11 mouse cellular contexts compared by ENCODE assay signal in the genomic region with DNA sequence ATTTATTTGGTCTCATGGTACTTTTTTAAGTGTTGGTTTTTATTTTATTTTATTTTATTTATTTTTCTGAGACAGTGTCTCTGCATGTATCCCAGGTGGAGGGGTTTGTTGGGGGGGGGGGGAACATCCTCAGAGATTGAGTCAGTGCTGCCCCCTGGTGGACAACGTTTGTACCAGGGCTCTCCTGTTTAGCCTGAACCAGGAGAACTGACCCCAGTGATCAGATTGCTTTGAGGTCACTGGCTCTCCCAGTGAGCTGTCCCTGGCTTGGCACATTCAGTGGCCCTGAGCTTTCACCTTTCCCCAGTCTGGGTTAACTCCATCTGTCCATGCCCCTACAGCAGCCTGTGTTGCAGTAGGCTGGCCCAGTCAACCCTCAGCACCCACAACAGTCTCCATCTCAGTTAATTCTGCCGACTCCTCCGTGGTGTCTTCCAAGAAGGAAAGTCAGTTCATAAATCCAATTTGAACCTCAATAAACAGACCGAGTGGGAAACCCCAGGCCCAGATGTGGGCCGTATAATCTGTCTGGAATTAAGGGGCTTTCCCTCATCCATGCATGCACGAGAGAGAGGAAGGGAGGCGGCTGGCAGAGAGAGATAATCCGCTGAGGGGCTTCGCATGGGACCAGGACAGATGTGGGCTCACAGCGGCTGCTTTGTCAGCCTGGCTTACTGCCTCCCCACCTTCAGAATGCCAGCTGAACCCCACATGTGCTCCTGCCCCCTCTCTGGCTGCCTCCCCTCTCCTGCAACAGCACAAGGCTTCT. TPM values are rescaled to one million over a fixed set of nuclear protein-coding genes. Genes with fewer than 3 reads are reported as not detected.
A peak's percentile ranks its signal among the peaks of the same experiment; 100 is the strongest.
DNase-seq lines count a peak whose midpoint lies in the region; ATAC-seq lines count a peak whose summit lies in the region.
"Had no signal": no experiment of that assay in that cellular context is flagged by ENCODE, and none has a peak within 500 bp of the region (broad histone marks: within the 10 kb centered on the region; RNA-seq: fewer than 3 reads in every experiment).

No protein-coding gene starts in this region.

- no peak overlapping the region for H3K9ac ChIP-seq in heart, embryonic 11.5 days (ENCODE audit: low read depth, low read length)
- no peak overlapping the region for H3K9ac ChIP-seq in midbrain, embryonic 13.5 days (replicated peaks)
- H3K9ac ChIP-seq: heart, embryonic 13.5 days had no signal

- no peak overlapping the region for H3K27ac ChIP-seq in heart, embryonic 11.5 days (ENCODE audit: low read depth, low read length)
- no peak overlapping the region for H3K27ac ChIP-seq in embryonic facial prominence, embryonic 10.5 days (replicated peaks)
- H3K27ac ChIP-seq in midbrain, embryonic 13.5 days: no peak overlapping the region
- H3K27ac ChIP-seq: heart, embryonic 13.5 days had no signal

- no peak for ATAC-seq in heart, embryonic 11.5 days (replicated peaks; ENCODE audit: insufficient number of reproducible peaks, low FRiP score, low TSS enrichment)
- peak; percentile 64 for ATAC-seq in midbrain, embryonic 13.5 days
- no peak for ATAC-seq in megakaryocyte, adult 5-6 weeks (ENCODE audit: poor library complexity, severe bottlenecking)

- no peak overlapping the region for H3K4me2 ChIP-seq in heart, embryonic 11.5 days
- H3K4me2 ChIP-seq in midbrain, embryonic 13.5 days (replicated peaks): no peak overlapping the region
- H3K4me2 ChIP-seq: heart, embryonic 13.5 days had no signal

- peaks cover 3% of the 10 kb centered on the region; the same call in 1 of the 2 replicates for H3K4me1 ChIP-seq in heart, embryonic 11.5 days (ENCODE audit: control insufficient read depth, insufficient read depth, low read length)
- peaks cover 3% of the 10 kb centered on the region for H3K4me1 ChIP-seq in embryonic facial prominence, embryonic 10.5 days
- H3K4me1 ChIP-seq in midbrain, embryonic 13.5 days (replicated peaks): no peaks in the 10 kb centered on the region

- 52% methylated on average over 10 of the region's 10 CpGs for WGBS in heart, embryonic 11.5 days (ENCODE audit: insufficient replicate concordance)
- WGBS in embryonic facial prominence, embryonic 10.5 days: 67% methylated on average over 10 of the region's 10 CpGs
- 67% methylated on average over 10 of the region's 10 CpGs for WGBS in midbrain, embryonic 13.5 days

- intact Hi-C loops in heart, postnatal 36 days (cut with DNase I): loop anchor here (1.0 kb wide), 2 partner anchors 237 to 260 kb away; no protein-coding TSS in a partner anchor

- H3K36me3 ChIP-seq in heart, embryonic 11.5 days (ENCODE audit: control insufficient read depth, insufficient read depth, low read length): no peaks in the 10 kb centered on the region
- H3K36me3 ChIP-seq in embryonic facial prominence, embryonic 10.5 days (replicated peaks): no peaks in the 10 kb centered on the region
- H3K36me3 ChIP-seq in midbrain, embryonic 13.5 days: no peaks in the 10 kb centered on the region
- H3K36me3 ChIP-seq: heart, embryonic 13.5 days had no signal

- no peak overlapping the region for H3K4me3 ChIP-seq in heart, embryonic 11.5 days (ENCODE audit: low read depth, low read length)
- H3K4me3 ChIP-seq in embryonic facial prominence, embryonic 10.5 days: no peak overlapping the region
- H3K4me3 ChIP-seq in midbrain, embryonic 13.5 days (replicated peaks): no peak overlapping the region
- H3K4me3 ChIP-seq: heart, embryonic 13.5 days; myocyte had no signal

- DNase-seq in heart, adult 18-20 months: peak; percentile 56 to 86
- peak; percentile 32 for DNase-seq in adipocyte (ENCODE audit: low spot score)
- peak; percentile 63 for DNase-seq in embryonic facial prominence, embryonic 10.5 days (ENCODE audit: low spot score)
- DNase-seq in heart, postnatal 36 days: peak; percentile 71 to 81
- peak; percentile 47 to 50 for DNase-seq in layer of hippocampus, postnatal 36 days

- H3K27me3 ChIP-seq in heart, embryonic 11.5 days (ENCODE audit: control insufficient read depth, insufficient read depth, low read length): peaks cover 40% of the 10 kb centered on the region
- peaks cover 77% of the 10 kb centered on the region for H3K27me3 ChIP-seq in embryonic facial prominence, embryonic 10.5 days (replicated peaks; ENCODE audit: low read depth, poor library complexity, severe bottlenecking)
- H3K27me3 ChIP-seq in midbrain, embryonic 13.5 days: peaks cover 15% of the 10 kb centered on the region; the same call in 1 of the 2 replicates

- H3K9me3 ChIP-seq in heart, embryonic 11.5 days (replicated peaks; ENCODE audit: control insufficient read depth, low read length): no peaks in the 10 kb centered on the region
- no peaks in the 10 kb centered on the region for H3K9me3 ChIP-seq in embryonic facial prominence, embryonic 10.5 days
- no peaks in the 10 kb centered on the region for H3K9me3 ChIP-seq in midbrain, embryonic 13.5 days
- H3K9me3 ChIP-seq: heart, embryonic 13.5 days had no signal

RNA-seq across cellular contexts. Expression of gene Gdf2, which starts 7.7 kb away (rescaled TPM):
- under 1 TPM; 0.07 to 0.18 TPM for total RNA-seq in heart, adult 18-20 months (2021)
- polyA plus RNA-seq in heart, embryonic 11.5 days (2014; fragmentation: Nextera tagmentation; extraction: Ambion mirVana): 0.51 and 0.64 TPM in 2 replicates
- polyA plus RNA-seq in embryonic facial prominence, embryonic 10.5 days (2016; fragmentation: Nextera tagmentation; extraction: Ambion mirVana): not detected in 2 replicates
- total RNA-seq in heart, postnatal 36 days (2021): under 1 TPM; 0.16 to 0.19 TPM
- total RNA-seq in layer of hippocampus, postnatal 36 days (2021): not detected
- not detected in 2 replicates for polyA plus RNA-seq in midbrain, embryonic 13.5 days (2015; fragmentation: Nextera tagmentation; extraction: Ambion mirVana)
- total RNA-seq in megakaryocyte, adult 5-6 weeks (2015): not detected in 2 replicates
- not detected in 2 replicates for total RNA-seq in megakaryocyte, adult 5-6 weeks (2017)
- total RNA-seq: MEL had no signal
- polyA plus RNA-seq: myocyte had no signal

RNA-seq across cellular contexts. Expression of gene Gdf10, which starts 9.7 kb away (rescaled TPM):
- total RNA-seq in heart, adult 18-20 months (2021): 1 to 10 TPM in 1 of 2 experiments, under 1 TPM in 1; 0.87 to 1.1 TPM
- polyA plus RNA-seq in heart, embryonic 11.5 days (2014; fragmentation: Nextera tagmentation; extraction: Ambion mirVana): 2.1 and 2.2 TPM in 2 replicates
- 0.83 and 0.92 TPM in 2 replicates for polyA plus RNA-seq in embryonic facial prominence, embryonic 10.5 days (2016; fragmentation: Nextera tagmentation; extraction: Ambion mirVana)
- total RNA-seq in heart, postnatal 36 days (2021): 1 to 10 TPM; 1.2 to 1.7 TPM
- total RNA-seq in layer of hippocampus, postnatal 36 days (2021): 1 to 10 TPM; 5.4 to 5.7 TPM
- 1.1 and 1.8 TPM in 2 replicates for polyA plus RNA-seq in midbrain, embryonic 13.5 days (2015; fragmentation: Nextera tagmentation; extraction: Ambion mirVana)
- total RNA-seq in megakaryocyte, adult 5-6 weeks (2015): not detected in 2 replicates
- not detected in 2 replicates for total RNA-seq in megakaryocyte, adult 5-6 weeks (2017)
- total RNA-seq: MEL had no signal
- polyA plus RNA-seq: myocyte had no signal

RNA-seq across cellular contexts. Expression of gene Rbp3, which starts 20.7 kb away (rescaled TPM):
- not detected for total RNA-seq in heart, adult 18-20 months (2021)
- polyA plus RNA-seq in heart, embryonic 11.5 days (2014; fragmentation: Nextera tagmentation; extraction: Ambion mirVana): 0.03 and 0.24 TPM in 2 replicates
- polyA plus RNA-seq in embryonic facial prominence, embryonic 10.5 days (2016; fragmentation: Nextera tagmentation; extraction: Ambion mirVana): 0.05 TPM in 1 of 2 replicates, not detected in the other
- not detected for total RNA-seq in heart, postnatal 36 days (2021)
- under 1 TPM in 1 of 2 experiments, not detected in 1; 0.08 TPM for total RNA-seq in layer of hippocampus, postnatal 36 days (2021)
- polyA plus RNA-seq in midbrain, embryonic 13.5 days (2015; fragmentation: Nextera tagmentation; extraction: Ambion mirVana): not detected in 2 replicates
- not detected in 2 replicates for total RNA-seq in megakaryocyte, adult 5-6 weeks (2015)
- not detected in 2 replicates for total RNA-seq in megakaryocyte, adult 5-6 weeks (2017)
- total RNA-seq: MEL had no signal

RNA-seq across cellular contexts. Expression of gene Zfp488, which starts 45.4 kb away (rescaled TPM):
- total RNA-seq in heart, adult 18-20 months (2021): under 1 TPM in 1 of 2 experiments, not detected in 1; 0.05 TPM
- not detected in 2 replicates for polyA plus RNA-seq in heart, embryonic 11.5 days (2014; fragmentation: Nextera tagmentation; extraction: Ambion mirVana)
- 0.20 and 0.40 TPM in 2 replicates for polyA plus RNA-seq in embryonic facial prominence, embryonic 10.5 days (2016; fragmentation: Nextera tagmentation; extraction: Ambion mirVana)
- not detected for total RNA-seq in heart, postnatal 36 days (2021)
- 1 to 10 TPM; 5.4 to 5.7 TPM for total RNA-seq in layer of hippocampus, postnatal 36 days (2021)
- polyA plus RNA-seq in midbrain, embryonic 13.5 days (2015; fragmentation: Nextera tagmentation; extraction: Ambion mirVana): 0.46 and 0.54 TPM in 2 replicates
- total RNA-seq in megakaryocyte, adult 5-6 weeks (2015): not detected in 2 replicates
- 0.08 TPM in 1 of 2 replicates, not detected in the other for total RNA-seq in megakaryocyte, adult 5-6 weeks (2017)
- total RNA-seq: MEL had no signal
- polyA plus RNA-seq: myocyte had no signal
